Mouse (Mus musculus): ENCODE results near the gene Gramd1b. TPM values are rescaled to one million over a fixed set of nuclear protein-coding genes. Genes with fewer than 3 reads are reported as not detected.

Gene Gramd1b
- polyA plus RNA-seq, 1 experiment from 2014 or later, result 1.3 TPM

DNA sequence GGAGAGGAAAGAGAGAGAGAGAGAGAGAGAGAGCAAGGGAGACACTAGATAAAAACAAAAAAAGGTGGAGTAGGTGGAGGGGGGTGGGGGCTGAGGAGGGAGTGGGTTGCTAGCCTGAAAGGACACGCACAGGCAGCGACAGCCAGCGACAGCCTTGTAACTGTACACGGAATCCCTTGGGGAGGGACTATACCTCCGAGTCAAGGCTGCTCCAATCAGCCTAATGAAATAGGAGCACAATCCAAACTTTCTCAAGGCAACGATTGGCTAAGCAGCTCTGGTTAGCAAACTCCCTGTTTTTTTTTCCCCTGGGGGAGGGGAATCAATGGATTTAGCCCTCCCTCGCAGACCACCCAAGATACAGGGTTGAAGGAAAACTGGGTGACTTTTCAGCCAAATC is 75.0 kb downstream of the Gramd1b start:
- peaks cover 3% of the 10 kb centered on the region; the same call in 1 of the 2 replicates for H3K27me3 ChIP-seq (ENCODE audit: control insufficient read depth, insufficient read depth, low read depth, low read length)
- WGBS (ENCODE audit: insufficient replicate concordance), result 7% methylated on average over 7 of the region's 7 CpGs
- ATAC-seq (ENCODE audit: low read depth), result peak; percentile 46
- peak overlapping the region; percentile 79 for H3K4me2 ChIP-seq (ENCODE audit: low read depth, low read length)
- H3K36me3 ChIP-seq (ENCODE audit: control insufficient read depth, insufficient read depth), result no peaks in the 10 kb centered on the region
- no peak overlapping the region for H3K27ac ChIP-seq (ENCODE audit: low read length)
- peaks cover 3% of the 10 kb centered on the region; the same call in 1 of the 2 replicates for H3K4me1 ChIP-seq (ENCODE audit: control insufficient read depth, low read depth, low read length)
- no peaks in the 10 kb centered on the region for H3K9me3 ChIP-seq (replicated peaks; ENCODE audit: control insufficient read depth, low read length)
- peak overlapping the region; percentile 62 for H3K4me3 ChIP-seq (ENCODE audit: low read depth, low read length)
- peak overlapping the region; percentile 33; the same call in 1 of the 2 replicates for H3K9ac ChIP-seq (ENCODE audit: low read depth, low read length)

DNA sequence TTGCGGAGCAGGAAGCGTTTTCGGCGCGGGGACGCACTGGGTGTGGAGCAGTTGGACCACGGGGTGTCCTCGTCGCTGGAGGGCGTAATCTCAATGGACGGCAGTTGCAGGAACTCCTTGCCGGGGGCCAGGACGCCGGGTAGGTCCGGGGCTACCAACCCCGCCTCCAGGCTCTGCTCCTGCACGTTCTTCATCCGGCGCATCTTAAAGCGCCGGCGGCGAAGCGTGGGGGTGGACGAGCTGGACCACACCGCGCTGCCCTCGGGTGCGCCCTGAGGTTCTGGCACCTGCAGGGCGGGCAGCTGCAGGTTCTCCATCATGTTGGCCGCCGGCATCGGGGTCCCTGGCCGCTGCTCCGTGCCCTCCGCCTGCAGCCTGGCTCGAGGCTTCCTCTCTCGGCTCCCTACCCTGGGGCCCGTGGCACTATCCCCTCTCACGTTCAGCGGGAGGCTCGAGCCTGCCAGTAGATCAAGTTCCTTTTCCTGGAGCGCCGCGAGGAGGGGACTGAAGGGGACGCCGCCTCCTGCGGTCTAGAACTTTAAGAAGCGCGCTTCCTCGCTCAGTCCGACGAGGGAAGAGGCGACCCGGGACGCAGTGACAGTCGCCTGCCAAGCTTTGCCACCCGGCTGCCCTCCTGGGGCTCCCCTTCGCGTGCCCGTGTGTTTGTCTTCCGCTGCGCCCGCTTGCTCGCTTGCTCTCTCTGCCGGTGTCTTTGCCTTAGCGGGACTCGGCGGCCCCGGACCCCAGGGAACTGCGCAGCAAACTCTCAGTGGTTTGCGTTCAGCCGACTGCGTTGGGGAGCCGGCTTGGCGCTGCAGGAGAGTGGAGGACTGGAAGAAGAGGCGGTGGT is 75.6 kb downstream of the Gramd1b start:
- WGBS (ENCODE audit: insufficient replicate concordance), result under 1% methylated on average over 77 of the region's 77 CpGs
- ATAC-seq (ENCODE audit: low read depth), result peak; percentile 53
- Histone ChIP-seq H3K4me3 (ENCODE audit: low read depth, low read length) (peak overlapping the region; percentile 62), H3K27ac (ENCODE audit: low read length) (peak overlapping the region; percentile 52), H3K4me1 (ENCODE audit: control insufficient read depth, low read depth, low read length) (no peaks in the 10 kb centered on the region; the same call in 1 of the 2 replicates), H3K36me3 (ENCODE audit: control insufficient read depth, insufficient read depth) (no peaks in the 10 kb centered on the region), H3K9me3 (replicated peaks; ENCODE audit: control insufficient read depth, low read length) (no peaks in the 10 kb centered on the region), H3K4me2 (ENCODE audit: low read depth, low read length) (peak overlapping the region; percentile 79), H3K27me3 (ENCODE audit: control insufficient read depth, insufficient read depth, low read depth, low read length) (peaks cover 3% of the 10 kb centered on the region; the same call in 1 of the 2 replicates), H3K9ac (ENCODE audit: low read depth, low read length) (peak overlapping the region; percentile 33)

GRCm38 (mm10) chr9:40455020-40455335 is 76.2 kb downstream of the Gramd1b start:
- Histone ChIP-seq H3K4me2 (ENCODE audit: low read depth, low read length) (peak overlapping the region; percentile 79), H3K27ac (ENCODE audit: low read length) (peak overlapping the region; percentile 52; the same call in 1 of the 2 replicates), H3K9me3 (replicated peaks; ENCODE audit: control insufficient read depth, low read length) (no peaks in the 10 kb centered on the region), H3K4me3 (ENCODE audit: low read depth, low read length) (peak overlapping the region; percentile 62), H3K27me3 (ENCODE audit: control insufficient read depth, insufficient read depth, low read depth, low read length) (peaks cover 3% of the 10 kb centered on the region; the same call in 1 of the 2 replicates), H3K9ac (ENCODE audit: low read depth, low read length) (peak overlapping the region; percentile 33), H3K36me3 (ENCODE audit: control insufficient read depth, insufficient read depth) (no peaks in the 10 kb centered on the region), H3K4me1 (ENCODE audit: control insufficient read depth, low read depth, low read length) (no peaks in the 10 kb centered on the region; the same call in 1 of the 2 replicates)
- peak; percentile 14; the same call in 1 of the 2 replicates for ATAC-seq (ENCODE audit: low read depth)
- WGBS (ENCODE audit: insufficient replicate concordance), result 1% methylated on average over 8 of the region's 8 CpGs

- no peaks in the 10 kb centered on the region for H3K36me3 ChIP-seq (ENCODE audit: control insufficient read depth, insufficient read depth)
- no peak for ATAC-seq (ENCODE audit: low read depth)
- H3K27me3 ChIP-seq (ENCODE audit: control insufficient read depth, insufficient read depth, low read depth, low read length), result peaks cover 3% of the 10 kb centered on the region; the same call in 1 of the 2 replicates
- H3K9me3 ChIP-seq (replicated peaks; ENCODE audit: control insufficient read depth, low read length), result no peaks in the 10 kb centered on the region
- WGBS (ENCODE audit: insufficient replicate concordance), result 70% methylated on average over 6 of the region's 6 CpGs
- H3K4me2 ChIP-seq (ENCODE audit: low read depth, low read length), result no peak overlapping the region
- no peaks in the 10 kb centered on the region; the same call in 1 of the 2 replicates for H3K4me1 ChIP-seq (ENCODE audit: control insufficient read depth, low read depth, low read length)
- H3K4me3 ChIP-seq (ENCODE audit: low read depth, low read length), result no peak overlapping the region
- no peak overlapping the region for H3K9ac ChIP-seq (ENCODE audit: low read depth, low read length)
- H3K27ac ChIP-seq (ENCODE audit: low read length), result no peak overlapping the region
Measured at GRCm38 (mm10) chr9:40453889-40454288, 77.3 kb downstream of the Gramd1b start.

- no peaks in the 10 kb centered on the region; the same call in 1 of the 2 replicates for H3K4me1 ChIP-seq (ENCODE audit: control insufficient read depth, low read depth, low read length)
- H3K27me3 ChIP-seq (ENCODE audit: control insufficient read depth, insufficient read depth, low read depth, low read length), result peaks cover 3% of the 10 kb centered on the region; the same call in 1 of the 2 replicates
- WGBS (ENCODE audit: insufficient replicate concordance), result 49% methylated on average over 5 of the region's 5 CpGs
- no peak overlapping the region for H3K4me2 ChIP-seq (ENCODE audit: low read depth, low read length)
- H3K27ac ChIP-seq (ENCODE audit: low read length), result no peak overlapping the region
- no peak overlapping the region for H3K4me3 ChIP-seq (ENCODE audit: low read depth, low read length)
- no peak overlapping the region for H3K9ac ChIP-seq (ENCODE audit: low read depth, low read length)
- H3K36me3 ChIP-seq (ENCODE audit: control insufficient read depth, insufficient read depth), result no peaks in the 10 kb centered on the region
- no peak for ATAC-seq (ENCODE audit: low read depth)
- H3K9me3 ChIP-seq (replicated peaks; ENCODE audit: control insufficient read depth, low read length), result no peaks in the 10 kb centered on the region
Measured at GRCm38 (mm10) chr9:40452208-40452607, 79.0 kb downstream of the Gramd1b start.

GRCm38 (mm10) chr9:40450776-40451175 is 80.4 kb downstream of the Gramd1b start:
- 35% methylated on average over 5 of the region's 5 CpGs for WGBS (ENCODE audit: insufficient replicate concordance)

DNA sequence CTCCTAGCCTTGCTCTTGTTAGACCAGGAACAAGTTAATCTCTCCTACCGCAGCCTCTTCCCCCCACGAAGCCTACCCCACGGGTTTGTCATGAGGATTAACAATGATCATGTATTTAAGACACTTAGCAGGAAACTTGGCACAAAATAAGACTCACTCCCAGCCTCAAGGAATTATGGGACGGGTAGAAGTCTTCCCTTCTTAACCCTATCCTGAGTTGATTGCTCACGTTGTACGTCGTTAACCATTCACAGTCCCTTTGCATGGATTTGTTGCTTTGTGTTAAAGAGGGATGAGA is 80.8 kb downstream of the Gramd1b start:
- H3K4me3 ChIP-seq (ENCODE audit: low read depth, low read length), result no peak overlapping the region
- H3K36me3 ChIP-seq (ENCODE audit: control insufficient read depth, insufficient read depth), result no peaks in the 10 kb centered on the region
- H3K27me3 ChIP-seq (ENCODE audit: control insufficient read depth, insufficient read depth, low read depth, low read length), result no peaks in the 10 kb centered on the region; the same call in 1 of the 2 replicates
- no peaks in the 10 kb centered on the region; the same call in 1 of the 2 replicates for H3K4me1 ChIP-seq (ENCODE audit: control insufficient read depth, low read depth, low read length)
- H3K4me2 ChIP-seq (ENCODE audit: low read depth, low read length), result no peak overlapping the region
- no peak overlapping the region for H3K27ac ChIP-seq (ENCODE audit: low read length)
- H3K9ac ChIP-seq (ENCODE audit: low read depth, low read length), result no peak overlapping the region
- ATAC-seq (ENCODE audit: low read depth), result no peak
- WGBS (ENCODE audit: insufficient replicate concordance), result 36% methylated on average over 7 of the region's 7 CpGs
- H3K9me3 ChIP-seq (replicated peaks; ENCODE audit: control insufficient read depth, low read length), result no peaks in the 10 kb centered on the region

More at GRCm38 (mm10) chr9:40450776-40451175, 80.4 kb downstream of the Gramd1b start:
- Histone ChIP-seq H3K36me3 (ENCODE audit: control insufficient read depth, insufficient read depth) (no peaks in the 10 kb centered on the region), H3K4me3 (ENCODE audit: low read depth, low read length) (no peak overlapping the region), H3K9ac (ENCODE audit: low read depth, low read length) (no peak overlapping the region), H3K27me3 (ENCODE audit: control insufficient read depth, insufficient read depth, low read depth, low read length) (peaks cover under 1% of the 10 kb centered on the region; the same call in 1 of the 2 replicates), H3K4me2 (ENCODE audit: low read depth, low read length) (no peak overlapping the region), H3K27ac (ENCODE audit: low read length) (no peak overlapping the region), H3K9me3 (replicated peaks; ENCODE audit: control insufficient read depth, low read length) (no peaks in the 10 kb centered on the region), H3K4me1 (ENCODE audit: control insufficient read depth, low read depth, low read length) (no peaks in the 10 kb centered on the region; the same call in 1 of the 2 replicates)
- ATAC-seq (ENCODE audit: low read depth), result no peak

- H3K27me3 ChIP-seq (ENCODE audit: control insufficient read depth, insufficient read depth, low read depth, low read length), result no peaks in the 10 kb centered on the region
- no peaks in the 10 kb centered on the region for H3K36me3 ChIP-seq (ENCODE audit: control insufficient read depth, insufficient read depth)
- H3K27ac ChIP-seq (ENCODE audit: low read length), result no peak overlapping the region
- no peak overlapping the region for H3K4me3 ChIP-seq (ENCODE audit: low read depth, low read length)
- H3K4me2 ChIP-seq (ENCODE audit: low read depth, low read length), result no peak overlapping the region
- H3K9me3 ChIP-seq (replicated peaks; ENCODE audit: control insufficient read depth, low read length), result no peaks in the 10 kb centered on the region
- no peak for ATAC-seq (ENCODE audit: low read depth)
- WGBS (ENCODE audit: insufficient replicate concordance), result 30% methylated on average over 10 of the region's 10 CpGs
- H3K4me1 ChIP-seq (ENCODE audit: control insufficient read depth, low read depth, low read length), result no peaks in the 10 kb centered on the region; the same call in 1 of the 2 replicates
- no peak overlapping the region for H3K9ac ChIP-seq (ENCODE audit: low read depth, low read length)
Measured at GRCm38 (mm10) chr9:40449610-40450416, 81.4 kb downstream of the Gramd1b start.

Data from liver, embryonic 16.5 days (tissue).